25 mouse cellular contexts compared by ENCODE assay signal in genomic region chr1:108240152-108240551, GRCm38 (mm10).
"Had no signal": no experiment of that assay in that cellular context is flagged by ENCODE, and none has a peak within 500 bp of the region (broad histone marks: within the 10 kb centered on the region; RNA-seq: fewer than 3 reads in every experiment).

No protein-coding gene starts in this region.

- H3K36me3 ChIP-seq: embryonic facial prominence, embryonic 10.5 days; embryonic facial prominence, embryonic 12.5 days; embryonic facial prominence, embryonic 13.5 days; embryonic facial prominence, embryonic 15.5 days; forebrain, embryonic 10.5 days; forebrain, embryonic 12.5 days; forebrain, embryonic 15.5 days; heart, embryonic 10.5 days had no signal

- H3K9ac ChIP-seq: embryonic facial prominence, embryonic 12.5 days; embryonic facial prominence, embryonic 13.5 days; embryonic facial prominence, embryonic 15.5 days; forebrain, embryonic 12.5 days; forebrain, embryonic 13.5 days; forebrain, embryonic 15.5 days; forebrain, postnatal 0 days had no signal

- H3K4me1 ChIP-seq: embryonic facial prominence, embryonic 10.5 days; embryonic facial prominence, embryonic 12.5 days; embryonic facial prominence, embryonic 13.5 days; embryonic facial prominence, embryonic 15.5 days; forebrain, embryonic 10.5 days; forebrain, embryonic 12.5 days; forebrain, embryonic 13.5 days; forebrain, embryonic 15.5 days; heart, embryonic 10.5 days had no signal

- H3K4me3 ChIP-seq: embryonic facial prominence, embryonic 10.5 days; embryonic facial prominence, embryonic 12.5 days; embryonic facial prominence, embryonic 13.5 days; embryonic facial prominence, embryonic 15.5 days; erythroblast, embryonic 14.5 days; forebrain, embryonic 10.5 days; forebrain, embryonic 12.5 days; forebrain, embryonic 13.5 days; forebrain, embryonic 15.5 days; gastrocnemius, adult 2 months; heart, adult 2 months; heart, embryonic 10.5 days had no signal

- H3K27ac ChIP-seq: embryonic facial prominence, embryonic 10.5 days; embryonic facial prominence, embryonic 12.5 days; embryonic facial prominence, embryonic 13.5 days; embryonic facial prominence, embryonic 15.5 days; forebrain, embryonic 10.5 days; forebrain, embryonic 12.5 days; forebrain, embryonic 13.5 days; forebrain, embryonic 15.5 days; gastrocnemius, adult 2 months; heart, adult 2 months; heart, embryonic 10.5 days had no signal

- H3K27me3 ChIP-seq: embryonic facial prominence, embryonic 12.5 days; embryonic facial prominence, embryonic 13.5 days; embryonic facial prominence, embryonic 15.5 days; forebrain, embryonic 12.5 days; forebrain, embryonic 13.5 days; forebrain, embryonic 15.5 days had no signal

- DNase-seq: cerebellum, adult 9-11 months; cerebellum, postnatal 10 days; cerebellum, postnatal 14 days; cerebellum, postnatal 25 days; cerebellum, postnatal 36 days; embryo, embryonic 11 days; forebrain, postnatal 0 days; gastrocnemius, adult 2 months; gastrocnemius, postnatal 10 days; gastrocnemius, postnatal 14 days; gastrocnemius, postnatal 25 days; gastrocnemius, postnatal 36 days; heart, adult 11 months; heart, adult 18-20 months; heart, adult 2 months had no signal

- H3K9me3 ChIP-seq: embryonic facial prominence, embryonic 10.5 days; embryonic facial prominence, embryonic 12.5 days; embryonic facial prominence, embryonic 13.5 days; embryonic facial prominence, embryonic 15.5 days; forebrain, embryonic 10.5 days; forebrain, embryonic 12.5 days; forebrain, embryonic 13.5 days; forebrain, embryonic 15.5 days; heart, embryonic 10.5 days had no signal
